Mouse (Mus musculus) bone marrow, adult 2 months (tissue): ENCODE measurements around the gene Mgat3. TPM values are rescaled to one million over a fixed set of nuclear protein-coding genes. Genes with fewer than 3 reads are reported as not detected.

ENCODE experiments used
- H3K27ac ChIP-seq: fragments of 200-500 bp; 2 replicates; pipeline ENCODE4 v1.5.1; 2012; ENCODE audit warnings: low read depth, mild to moderate bottlenecking, control low read depth, inconsistent platforms, low read length; ENCODE audit not compliant: control insufficient read depth, poor library complexity, insufficient read depth
- H3K4me1 ChIP-seq: fragments of 200-500 bp; 2 replicates; pipeline ENCODE4 v1.6.1; 2011; ENCODE audit warnings: low read length; ENCODE audit not compliant: control insufficient read depth, insufficient read depth
- H3K4me3 ChIP-seq: fragments of 200-500 bp; replicated peaks from 2 replicates; pipeline ENCODE3; 2011; ENCODE audit warnings: mild to moderate bottlenecking, low read depth, low read length, control low read depth; ENCODE audit not compliant: control insufficient read depth
- CTCF ChIP-seq: fragments of 200-500 bp; IDR thresholded peaks from 2 replicates; pipeline ENCODE4 v1.5.1; 2011; ENCODE audit warnings: low read length, control low read depth; ENCODE audit not compliant: control insufficient read depth, insufficient read depth
- POLR2A ChIP-seq: fragments of 200-500 bp; IDR thresholded peaks from 2 replicates; pipeline ENCODE4 v1.6.1; 2011; ENCODE audit warnings: low read depth, mild to moderate bottlenecking, control low read depth, low read length, borderline replicate concordance; ENCODE audit not compliant: control insufficient read depth
- WGBS: fragments of 180-500 bp; shearing (Covaris S2); methylation state at CpG from one replicate; pipeline ENCODE4 v1.1.7; 2018; 5-methylcytosine and 5-hydroxymethylcytosine counted together
- polyA plus RNA-seq: library from polyadenylated mRNA; stranded (reverse); fragments of >200 nt; gene quantifications from 2 replicates; pipeline ENCODE4 v1.2.4, GENCODE M21; 2011; ENCODE audit warnings: low replicate concordance; ENCODE audit not compliant: missing spikeins, insufficient read depth, insufficient read length

The Mgat3 gene
- polyA plus RNA-seq, 1 experiment: 0.97 TPM

GRCm38 (mm10) chr15:80163716-80164115, 9.8 kb upstream of the Mgat3 start:
- H3K27ac ChIP-seq: no peak overlapping the region
- no peak overlapping the region for H3K4me3 ChIP-seq
- no peaks in the 10 kb centered on the region for H3K4me1 ChIP-seq
- WGBS: 91% methylated on average over 4 of the region's 4 CpGs
- TF ChIP-seq CTCF: no peak
- TF ChIP-seq POLR2A: no peak

DNA sequence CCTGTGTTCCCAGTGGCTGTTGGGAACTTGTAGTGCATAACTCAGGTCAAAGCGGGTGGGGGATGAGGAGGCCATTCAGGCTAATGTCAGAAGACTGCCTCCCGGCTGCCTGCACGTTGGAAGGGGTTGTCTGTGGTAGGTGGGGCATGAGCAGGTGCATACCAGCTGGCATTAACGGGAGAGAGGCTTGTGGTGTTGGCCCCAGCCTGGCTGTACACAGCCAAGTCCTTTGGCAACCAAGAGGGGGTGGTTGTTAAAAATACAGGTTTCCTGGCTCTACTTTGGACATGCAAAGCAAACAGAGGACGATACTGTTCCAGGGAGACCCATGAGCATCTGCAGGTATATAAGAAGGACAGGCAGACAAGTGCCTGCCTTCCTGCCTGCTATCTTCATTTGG, 8.1 kb upstream of the Mgat3 start:
- TF ChIP-seq POLR2A (no peak), CTCF (no peak)
- Histone ChIP-seq H3K4me1 (no peaks in the 10 kb centered on the region), H3K27ac (no peak overlapping the region), H3K4me3 (no peak overlapping the region)
- 50% methylated on average over 5 of the region's 5 CpGs for WGBS

- H3K27ac ChIP-seq: no peak overlapping the region
- H3K4me3 ChIP-seq: no peak overlapping the region
- no peak for TF ChIP-seq CTCF
- TF ChIP-seq POLR2A: no peak
- 87% methylated on average over 1 of the region's 1 CpGs for WGBS
- no peaks in the 10 kb centered on the region for H3K4me1 ChIP-seq
These were observed 4.0 kb upstream of the Mgat3 start for GRCm38 (mm10) chr15:80169484-80169883.

DNA sequence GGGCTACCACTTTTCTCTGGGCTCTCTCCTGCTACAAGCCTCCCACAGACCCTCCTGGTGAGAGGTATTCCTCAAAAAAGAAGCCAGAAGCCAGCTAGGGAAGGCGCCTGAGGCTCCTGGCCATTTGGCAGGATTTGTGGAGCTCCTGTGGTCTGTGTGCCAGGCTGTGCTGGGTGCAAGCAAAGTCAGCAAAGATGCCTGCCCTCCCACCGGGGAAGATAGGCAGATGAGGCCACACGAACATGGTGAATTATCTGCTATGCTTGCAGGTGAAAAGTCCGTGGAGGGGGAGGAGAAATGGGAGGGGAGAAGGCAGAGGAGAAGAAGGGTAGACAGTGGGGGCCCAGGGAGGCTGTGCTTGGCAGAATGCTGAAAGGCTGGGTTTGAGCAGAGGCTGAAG, 3.2 kb upstream of the Mgat3 start:
- WGBS: 55% methylated on average over 4 of the region's 4 CpGs
- no peaks in the 10 kb centered on the region for H3K4me1 ChIP-seq
- no peak overlapping the region for H3K4me3 ChIP-seq
- no peak for TF ChIP-seq POLR2A
- TF ChIP-seq CTCF: no peak
- H3K27ac ChIP-seq: no peak overlapping the region

GRCm38 (mm10) chr15:80171286-80171685, 2.2 kb upstream of the Mgat3 start:
- Histone ChIP-seq H3K27ac (no peak overlapping the region), H3K4me1 (no peaks in the 10 kb centered on the region), H3K4me3 (no peak overlapping the region)
- TF ChIP-seq POLR2A (no peak), CTCF (no peak)
- 17% methylated on average over 8 of the region's 8 CpGs for WGBS

DNA sequence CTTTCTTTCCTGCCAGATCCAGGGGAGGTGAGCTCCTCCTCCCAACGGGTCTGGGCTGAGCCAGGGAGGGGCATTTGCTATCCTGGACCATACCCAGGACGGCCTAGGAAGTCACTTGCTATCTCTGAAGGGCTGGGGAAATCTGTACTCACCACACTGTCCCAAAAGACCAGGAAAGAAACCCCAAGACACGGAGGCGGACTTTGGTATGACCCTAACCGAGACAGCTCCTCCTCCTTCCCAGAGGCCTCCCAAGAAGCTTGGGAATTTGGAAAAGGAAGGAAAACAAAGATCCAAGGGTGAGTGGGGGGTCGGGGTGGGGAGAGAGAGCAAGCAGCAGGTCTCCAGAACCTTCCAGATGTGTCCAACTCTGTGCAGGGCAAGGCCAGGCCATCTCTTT, 1.7 kb upstream of the Mgat3 start:
- Histone ChIP-seq H3K4me1 (no peaks in the 10 kb centered on the region), H3K4me3 (no peak overlapping the region), H3K27ac (no peak overlapping the region)
- 34% methylated on average over 6 of the region's 6 CpGs for WGBS
- TF ChIP-seq POLR2A (no peak), CTCF (no peak)

DNA sequence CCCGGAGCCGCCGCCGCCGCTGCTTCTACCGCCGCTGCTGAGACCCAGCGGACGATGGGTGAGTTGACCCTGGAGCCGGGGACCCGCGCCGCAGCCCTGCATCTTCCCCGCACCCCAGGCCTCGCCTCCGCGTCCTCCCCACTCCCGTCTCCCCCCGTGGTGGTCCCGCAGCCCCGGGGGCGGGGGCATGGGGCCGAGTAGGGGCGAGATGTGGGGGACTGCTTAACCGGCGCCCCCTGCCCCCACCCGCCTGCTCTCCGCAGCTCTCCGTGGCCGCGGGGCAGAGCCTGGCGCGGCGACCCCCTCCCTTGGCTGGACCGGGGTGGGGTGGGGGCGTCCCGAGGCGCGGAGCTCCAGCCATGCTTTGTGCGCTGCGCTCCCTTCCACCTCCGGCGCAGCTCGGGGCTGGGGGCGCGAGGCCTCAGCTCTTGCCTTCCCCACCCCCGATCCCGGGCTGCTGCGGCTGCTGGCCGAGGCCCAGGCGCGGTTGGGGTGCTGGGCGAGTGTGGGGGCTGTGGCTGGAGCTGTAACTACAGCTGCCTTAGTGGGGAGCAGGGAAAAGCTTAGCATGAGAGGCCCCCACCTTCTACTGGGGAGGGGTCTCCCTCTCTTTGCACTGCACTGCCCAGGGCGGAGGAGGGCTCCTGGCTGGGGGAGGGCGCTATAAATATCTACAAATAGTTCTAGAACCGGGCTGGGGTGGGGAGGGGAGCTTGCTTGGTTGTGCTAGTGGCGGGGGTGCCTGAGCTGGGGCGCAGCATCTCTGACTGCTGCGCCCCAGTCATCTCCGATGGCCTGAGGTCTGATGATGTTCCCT, 468 bp downstream of the Mgat3 start:
- 5% methylated on average over 51 of the region's 60 CpGs for WGBS
- TF ChIP-seq CTCF (no peak), POLR2A (no peak)
- H3K4me3 ChIP-seq: no peak overlapping the region

GRCm38 (mm10) chr15:80174598-80174875, 1.0 kb downstream of the Mgat3 start:
- Histone ChIP-seq H3K27ac (no peak overlapping the region), H3K4me1 (no peaks in the 10 kb centered on the region), H3K4me3 (no peak overlapping the region)
- WGBS: 24% methylated on average over 5 of the region's 5 CpGs
- no peak for TF ChIP-seq POLR2A
- no peak for TF ChIP-seq CTCF

More for the DNA sequence above, 468 bp downstream of the Mgat3 start:
- Histone ChIP-seq H3K27ac (no peak overlapping the region), H3K4me1 (no peaks in the 10 kb centered on the region)

DNA sequence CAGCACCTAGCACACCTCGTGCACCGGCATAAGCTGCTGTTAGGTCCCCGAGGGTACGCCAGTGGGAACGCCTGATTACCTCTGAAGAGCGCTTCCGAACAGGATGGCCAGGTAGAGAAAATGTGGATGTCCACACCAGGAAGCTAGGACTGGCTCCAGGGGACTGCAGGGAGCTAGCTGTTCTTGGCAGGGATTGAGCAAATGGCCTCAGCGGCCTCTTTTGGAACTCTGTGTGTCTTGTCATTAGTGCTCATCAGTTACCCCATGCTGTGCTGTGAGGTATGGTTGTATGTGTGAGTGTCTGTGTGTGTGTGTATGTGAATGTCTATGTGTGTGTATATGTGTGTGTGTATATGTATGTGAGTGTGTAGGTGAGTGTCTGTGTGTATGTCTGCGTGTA, 1.8 kb downstream of the Mgat3 start:
- no peak overlapping the region for H3K27ac ChIP-seq

More for the DNA sequence above, 1.8 kb downstream of the Mgat3 start:
- TF ChIP-seq POLR2A (no peak), CTCF (no peak)
- 76% methylated on average over 9 of the region's 9 CpGs for WGBS
- no peaks in the 10 kb centered on the region for H3K4me1 ChIP-seq
- no peak overlapping the region for H3K4me3 ChIP-seq
